Mouse (Mus musculus) heart, adult 2 months (tissue): Measurements from ENCODE around the gene Ankfn1. TPM values are rescaled to one million over a fixed set of nuclear protein-coding genes. Genes with fewer than 3 reads are reported as not detected.

Source experiments
- DNase-seq, 2 experiments: peaks; one replicate each; pipeline ENCODE4 v3.0.0; 2021
- H3K27ac ChIP-seq: fragments of 200-600 bp; 2 replicates; pipeline ENCODE4 v1.8.1; 2022
- H3K27me3 ChIP-seq: fragments of 200-500 bp; 2 replicates; pipeline ENCODE4 v1.6.1; 2012; ENCODE audit warnings: mild to moderate bottlenecking, low read length, inconsistent platforms, mixed read lengths; ENCODE audit not compliant: control insufficient read depth, insufficient read depth
- H3K36me3 ChIP-seq: fragments of 200-500 bp; 2 replicates; pipeline ENCODE4 v1.6.1; 2012; ENCODE audit warnings: low read length, inconsistent platforms; ENCODE audit not compliant: control insufficient read depth, insufficient read depth
- H3K4me1 ChIP-seq: fragments of 200-500 bp; 2 replicates; pipeline ENCODE4 v1.6.1; 2011; ENCODE audit warnings: low read length; ENCODE audit not compliant: control insufficient read depth, insufficient read depth
- H3K4me3 ChIP-seq: fragments of 200-600 bp; 2 replicates; pipeline ENCODE4 v1.8.1; 2022
- H3K79me2 ChIP-seq: fragments of 200-500 bp; replicated peaks from 2 replicates; pipeline ENCODE4 v1.6.1; 2012; ENCODE audit warnings: mild to moderate bottlenecking, inconsistent platforms, low read length, moderate library complexity, mixed read lengths; ENCODE audit not compliant: control insufficient read depth, insufficient read depth
- H3K9ac ChIP-seq: fragments of 200-500 bp; 2 replicates; pipeline ENCODE4 v1.6.1; 2012; ENCODE audit warnings: low read depth, mild to moderate bottlenecking, control low read depth, inconsistent platforms, low read length, mixed read lengths
- CTCF ChIP-seq: fragments of 200-600 bp; IDR thresholded peaks from 2 replicates; pipeline ENCODE4 v1.8.1; 2022; ENCODE audit warnings: antibody characterized with exemption, mild to moderate bottlenecking, moderate library complexity
- EP300 ChIP-seq: fragments of 200-500 bp; IDR thresholded peaks from 2 replicates; pipeline ENCODE4 v1.6.1; 2011; ENCODE audit warnings: low read depth, low read length, control low read depth; ENCODE audit not compliant: insufficient read depth
- POLR2A ChIP-seq: fragments of 200-500 bp; IDR thresholded peaks from 2 replicates; pipeline ENCODE4 v1.6.1; 2011; ENCODE audit warnings: mild to moderate bottlenecking, low read depth, low read length, control low read depth; ENCODE audit not compliant: insufficient read depth
- WGBS: fragments of 180-500 bp; shearing (Covaris S2); methylation state at CpG from one replicate; pipeline ENCODE4 v1.1.7; 2018; 5-methylcytosine and 5-hydroxymethylcytosine counted together
- intact Hi-C: fragments of 180-260 bp; cut with DNase I; formaldehyde crosslinking; loops from one replicate; pipeline ENCODE4 v1.15.1; 2025
- polyA plus RNA-seq: library from polyadenylated mRNA; depleted of rRNA; stranded (reverse); fragments of >200 nt; gene quantifications from 2 replicates; pipeline ENCODE4 v1.2.3, GENCODE M21; 2012
- total RNA-seq, 2 experiments: library from RNA; stranded (reverse); gene quantifications; 2 replicates each; pipeline ENCODE4 v1.2.3; 2021

The Ankfn1 gene
- total and polyA plus RNA-seq, 3 experiments: 0.14 TPM; not detected in 2

- no peak overlapping the region for H3K9ac ChIP-seq
- no peaks in the 10 kb centered on the region for H3K36me3 ChIP-seq
- no peaks in the 10 kb centered on the region for H3K4me1 ChIP-seq
- H3K27me3 ChIP-seq: no peaks in the 10 kb centered on the region; the same call in 1 of the 2 replicates
- no peaks in the 10 kb centered on the region for H3K79me2 ChIP-seq
- TF ChIP-seq CTCF: no peak
- TF ChIP-seq EP300: no peak
- no peak for TF ChIP-seq POLR2A
- intact Hi-C loops: no loop called here
- no peak overlapping the region for H3K27ac ChIP-seq
- DNase-seq: no peak
- H3K4me3 ChIP-seq: no peak overlapping the region
- 58% methylated on average over 5 of the region's 5 CpGs for WGBS
These were observed 26.5 kb upstream of the Ankfn1 start for GRCm38 (mm10) chr11:89803974-89804373.

DNA sequence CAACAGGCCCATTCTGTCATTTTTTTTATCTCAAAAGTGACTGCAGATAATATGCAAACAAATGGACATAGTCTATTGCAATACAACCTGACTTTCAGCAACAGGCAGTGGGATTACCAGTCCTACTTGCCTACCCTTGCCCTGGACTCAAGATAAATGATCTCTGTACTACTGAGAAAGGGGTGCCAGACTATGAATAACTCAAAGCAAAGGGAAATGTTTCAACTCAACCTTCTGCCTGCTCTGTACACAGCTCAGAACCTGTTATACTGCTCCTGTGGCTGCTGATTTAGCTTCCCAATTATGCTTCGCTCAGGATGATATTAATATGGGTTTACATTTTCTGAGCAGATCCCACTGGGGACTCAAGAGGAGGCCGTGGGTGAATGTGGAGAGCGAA is 15.3 kb upstream of the Ankfn1 start:
- H3K27me3 ChIP-seq: no peaks in the 10 kb centered on the region
- H3K4me1 ChIP-seq: no peaks in the 10 kb centered on the region
- TF ChIP-seq EP300: no peak
- no peak for DNase-seq
- no peak overlapping the region for H3K9ac ChIP-seq
- H3K4me3 ChIP-seq: no peak overlapping the region
- 82% methylated on average over 3 of the region's 3 CpGs for WGBS
- H3K27ac ChIP-seq: no peak overlapping the region
- no peaks in the 10 kb centered on the region for H3K36me3 ChIP-seq
- no peaks in the 10 kb centered on the region for H3K79me2 ChIP-seq
- intact Hi-C loops: no loop called here

DNA sequence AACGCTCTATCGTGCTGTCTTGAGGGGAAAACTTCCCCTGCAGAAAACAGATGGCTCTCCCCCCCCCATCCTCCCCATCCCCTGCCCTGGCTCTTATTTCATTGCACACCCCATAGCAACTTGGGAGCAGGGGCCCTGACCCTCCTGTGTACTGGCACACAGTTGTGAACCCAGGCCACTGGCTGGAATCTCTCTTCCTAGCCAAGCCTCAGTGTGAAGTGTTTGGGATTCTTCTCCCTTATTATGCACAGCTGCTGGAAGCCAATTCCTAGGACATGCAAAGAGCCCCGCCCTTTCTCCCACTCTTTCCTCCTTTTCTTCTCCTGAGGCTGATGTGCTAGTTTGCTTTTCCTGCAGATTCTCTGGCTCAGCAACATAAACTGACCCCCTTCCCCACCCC is 1.4 kb downstream of the Ankfn1 start:
- intact Hi-C loops: no loop called here
- no peak overlapping the region for H3K9ac ChIP-seq
- H3K36me3 ChIP-seq: no peaks in the 10 kb centered on the region
- H3K4me3 ChIP-seq: no peak overlapping the region
- no peaks in the 10 kb centered on the region for H3K27me3 ChIP-seq
- 64% methylated on average over 3 of the region's 3 CpGs for WGBS
- no peaks in the 10 kb centered on the region for H3K79me2 ChIP-seq
- no peaks in the 10 kb centered on the region for H3K4me1 ChIP-seq
- TF ChIP-seq CTCF (no peak), POLR2A (no peak), EP300 (no peak)
- DNase-seq: no peak
- no peak overlapping the region for H3K27ac ChIP-seq

DNA sequence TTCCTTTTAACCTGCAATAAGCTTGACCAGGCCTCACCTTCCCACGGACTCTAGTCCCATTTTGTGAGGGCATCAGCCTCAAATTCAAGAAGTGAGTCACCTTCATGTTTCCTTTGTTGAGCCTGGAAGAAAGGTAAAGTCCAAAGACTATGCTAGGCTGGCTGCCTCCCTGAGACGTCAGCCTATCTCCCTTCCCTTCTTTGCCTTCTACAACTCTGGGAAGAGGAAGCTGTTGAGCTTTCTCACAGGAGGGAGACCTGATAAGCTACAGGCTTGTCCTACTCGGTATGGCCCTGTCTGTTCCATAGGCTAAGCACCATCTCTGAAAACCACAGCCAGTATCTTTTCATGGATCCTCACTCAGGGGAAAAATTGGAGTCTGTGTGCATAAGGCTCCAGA is 2.5 kb downstream of the Ankfn1 start:
- H3K27ac ChIP-seq: no peak overlapping the region

DNA sequence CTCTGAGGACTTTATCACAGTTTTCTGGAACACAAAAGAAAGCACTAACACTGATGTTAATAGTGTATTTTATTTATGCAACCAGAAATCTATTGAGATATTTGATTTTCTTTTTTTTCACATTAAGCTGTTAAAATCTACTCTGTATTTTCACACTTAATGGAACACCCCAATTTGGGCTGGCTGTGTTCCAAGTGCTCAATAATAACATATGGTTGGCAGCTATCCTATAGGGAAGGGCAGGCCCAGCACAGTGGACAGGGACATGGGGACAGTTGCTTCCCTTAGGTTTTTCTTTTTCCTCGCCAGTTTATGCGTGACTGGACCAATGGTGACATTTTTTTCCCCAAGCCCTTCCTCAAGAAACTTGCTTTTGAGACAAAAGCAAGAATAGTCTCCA is 4.5 kb downstream of the Ankfn1 start:
- 73% methylated on average over 2 of the region's 2 CpGs for WGBS
- H3K27me3 ChIP-seq: no peaks in the 10 kb centered on the region
- TF ChIP-seq CTCF (no peak), POLR2A (no peak), EP300 (no peak)
- H3K4me1 ChIP-seq: no peaks in the 10 kb centered on the region
- intact Hi-C loops: no loop called here
- no peak for DNase-seq
- H3K9ac ChIP-seq: no peak overlapping the region
- no peaks in the 10 kb centered on the region for H3K36me3 ChIP-seq
- H3K27ac ChIP-seq: no peak overlapping the region
- H3K79me2 ChIP-seq: no peaks in the 10 kb centered on the region
- H3K4me3 ChIP-seq: no peak overlapping the region

More for the DNA sequence above, 2.5 kb downstream of the Ankfn1 start:
- TF ChIP-seq POLR2A (no peak), CTCF (no peak), EP300 (no peak)
- no peaks in the 10 kb centered on the region for H3K4me1 ChIP-seq
- WGBS: 37% methylated on average over 3 of the region's 3 CpGs
- H3K79me2 ChIP-seq: no peaks in the 10 kb centered on the region
- H3K27me3 ChIP-seq: no peaks in the 10 kb centered on the region
- H3K36me3 ChIP-seq: no peaks in the 10 kb centered on the region
- H3K4me3 ChIP-seq: no peak overlapping the region
- H3K9ac ChIP-seq: no peak overlapping the region
- intact Hi-C loops: no loop called here
- DNase-seq: no peak

DNA sequence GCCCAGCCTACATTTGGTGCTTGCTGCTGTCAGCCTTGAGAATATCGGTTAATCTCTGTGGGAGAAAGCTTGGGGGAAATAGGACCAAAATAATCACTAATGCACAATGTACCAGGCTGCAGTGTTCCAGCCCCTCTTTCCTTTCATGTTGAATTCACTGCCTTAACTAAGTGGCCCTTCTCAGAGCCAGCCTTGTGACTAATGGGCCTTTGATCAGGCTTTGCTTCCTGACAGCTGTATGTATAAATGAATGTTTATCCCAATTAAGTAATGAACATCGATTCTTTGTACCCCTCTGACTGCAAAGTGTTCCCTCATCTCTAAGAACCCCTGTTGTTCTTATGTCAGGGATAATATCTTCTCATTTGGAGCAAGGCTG is 11.7 kb downstream of the Ankfn1 start:
- no peak overlapping the region for H3K4me3 ChIP-seq
- no peaks in the 10 kb centered on the region for H3K4me1 ChIP-seq
- H3K9ac ChIP-seq: no peak overlapping the region
- DNase-seq: no peak
- 78% methylated on average over 2 of the region's 2 CpGs for WGBS
- no peak for TF ChIP-seq CTCF
- TF ChIP-seq POLR2A: no peak
- no peak for TF ChIP-seq EP300
- no peaks in the 10 kb centered on the region for H3K27me3 ChIP-seq
- intact Hi-C loops: no loop called here
- no peaks in the 10 kb centered on the region for H3K79me2 ChIP-seq
- H3K36me3 ChIP-seq: no peaks in the 10 kb centered on the region
- no peak overlapping the region for H3K27ac ChIP-seq
